In the genomic region with DNA sequence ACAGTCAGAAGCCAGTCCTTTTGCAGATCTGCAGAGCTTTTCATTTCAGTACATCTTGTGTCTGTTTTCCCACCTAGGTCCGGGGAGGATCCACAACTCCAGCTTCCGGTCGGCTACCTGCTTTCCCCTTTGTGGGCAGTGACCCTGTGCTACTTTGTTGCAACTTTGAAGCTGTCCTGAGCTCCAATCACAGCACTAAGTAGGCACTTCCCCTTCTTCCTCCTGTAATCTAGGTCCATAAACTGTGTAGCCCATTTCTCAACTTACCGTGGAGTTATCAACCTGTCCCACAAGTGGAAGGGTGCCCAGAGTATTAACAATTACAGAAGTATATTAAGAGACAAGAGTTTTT, we compare ENCODE assay signal across 8 mouse cellular contexts. TPM values are rescaled to one million over a fixed set of nuclear protein-coding genes. Genes with fewer than 3 reads are reported as not detected.
DNase-seq lines count a peak whose midpoint lies in the region; ATAC-seq and TF ChIP-seq lines count a peak whose summit lies in the region.

No protein-coding gene starts in this region.

- no peak for TF ChIP-seq RAD21 in CH12.LX (IDR thresholded peaks at IDR 0.05; ENCODE audit: low read depth, low read length)

- peak overlapping the region; percentile 76 for H3K4me3 ChIP-seq in heart, embryonic 10.5 days
- H3K4me3 ChIP-seq in CH12.LX (replicated peaks in 1 of 3; ENCODE audit: low read depth in 2 of 3, low read length in 2 of 3, poor library complexity in 1 of 3), result peak overlapping the region; percentile 62 to 85 (median 81)

- in situ Hi-C loops in CH12.LX (cut with MboI; ENCODE audit: low pct_ligation_motif_present, low pct_unique_long_range_greater_than_20kb, low sequenced_read_pairs), result no loop called here

- no peaks in the 10 kb centered on the region for H3K36me3 ChIP-seq in heart, embryonic 10.5 days
- H3K36me3 ChIP-seq in CH12.LX (replicated peaks in 1 of 2; ENCODE audit: control insufficient read depth in 1 of 2, insufficient read depth in 1 of 2, low read length in 1 of 2), result no peaks in the 10 kb centered on the region

- peak overlapping the region; percentile 83; the same call in 1 of the 2 replicates for H3K9ac ChIP-seq in CH12.LX (ENCODE audit: insufficient read depth, low read depth)

- H3K9me3 ChIP-seq in heart, embryonic 10.5 days, result no peaks in the 10 kb centered on the region
- no peaks in the 10 kb centered on the region for H3K9me3 ChIP-seq in CH12.LX (replicated peaks; ENCODE audit: low read length)

- TF ChIP-seq POLR2A in CH12.LX (IDR thresholded peaks at IDR 0.05; ENCODE audit: low read depth, low read length), result no peak

- no peak for DNase-seq in heart, embryonic 10.5 days (ENCODE audit: low spot score)
- no peak for DNase-seq in heart, adult 11 months
- DNase-seq in CH12.LX (ENCODE audit: extremely low read depth), result no peak
- DNase-seq in right cerebral cortex, postnatal 25 days, result no peak
- DNase-seq in thymus, postnatal 36 days, result no peak
- DNase-seq in embryo, embryonic 10 days (ENCODE audit: low spot score), result no peak

- TF ChIP-seq EP300 in CH12.LX (IDR thresholded peaks at IDR 0.05; ENCODE audit: low read length), result no peak

- H3K4me1 ChIP-seq in heart, embryonic 10.5 days, result no peaks in the 10 kb centered on the region
- 0 out of 4 replicates have a peak, but pooled peaks cover 0 to 3% of the 10 kb centered on the region in 2 experiments for H3K4me1 ChIP-seq in CH12.LX (ENCODE audit: control insufficient read depth in 1 of 2, insufficient read depth in 2 of 2)

- H3K27me3 ChIP-seq in heart, embryonic 10.5 days (ENCODE audit: insufficient read depth, poor library complexity, severe bottlenecking), result no peaks in the 10 kb centered on the region
- peaks cover 5% of the 10 kb centered on the region for H3K27me3 ChIP-seq in CH12.LX (replicated peaks)

- 0 out of 2 replicates have a peak, but pooled peaks cover 2% of the 10 kb centered on the region for H3K79me2 ChIP-seq in CH12.LX (replicated peaks; ENCODE audit: control insufficient read depth, extremely low read depth, insufficient read depth, poor library complexity, severe bottlenecking)

- H3K4me2 ChIP-seq in CH12.LX (ENCODE audit: insufficient read depth, low read depth, poor library complexity, severe bottlenecking), result peak overlapping the region; percentile 62; the same call in 1 of the 2 replicates

- 17% methylated on average over 4 of the region's 4 CpGs for WGBS in heart, embryonic 10.5 days

- no peak for TF ChIP-seq CTCF in CH12.LX (conservative IDR thresholded peaks at IDR 0.05 in 1 of 2, IDR thresholded peaks at IDR 0.05 in 1 of 2; ENCODE audit: low read depth in 2 of 2, low read length in 2 of 2)

- peak overlapping the region; percentile 88 for H3K27ac ChIP-seq in heart, embryonic 10.5 days
- H3K27ac ChIP-seq in CH12.LX (ENCODE audit: insufficient read depth, low read depth), result no peak overlapping the region

- ATAC-seq in granulocyte monocyte progenitor cell, adult 5-6 weeks (replicated peaks; ENCODE audit: poor library complexity, severe bottlenecking), result peak; percentile 78
- peak; percentile 77 for ATAC-seq in megakaryocyte, adult 5-6 weeks (ENCODE audit: poor library complexity, severe bottlenecking)

- dilution Hi-C loops in CH12.LX (cut with MboI; ENCODE audit: extremely low pct_ligation_motif_present, extremely low pct_unique_long_range_greater_than_20kb, low sequenced_read_pairs), result no loop called here

TF ChIP-seq in CH12.LX, 34 proteins besides CTCF, POLR2A, EP300 and RAD21:
- TF ChIP-seq ZC3H11A (IDR thresholded peaks at IDR 0.05; ENCODE audit: low read depth, low read length) (no peak), IRF4 (IDR thresholded peaks at IDR 0.05; ENCODE audit: low read depth, low read length) (0 out of 2 replicates have a peak, but pooled peaks have one; percentile 0), SIN3A (IDR thresholded peaks at IDR 0.05; ENCODE audit: low read length) (no peak; the same call in 1 of the 2 replicates), E2F4 (IDR thresholded peaks at IDR 0.05; ENCODE audit: insufficient replicate concordance, low read depth, low read length) (no peak), MEF2A (IDR thresholded peaks at IDR 0.05; ENCODE audit: borderline replicate concordance, low read depth, low read length) (0 out of 2 replicates have a peak, but pooled peaks have one; percentile 8)

RNA-seq across cellular contexts. Expression of a gene that starts 0.3 kb away (rescaled TPM):
- polyA plus RNA-seq in heart, embryonic 10.5 days (2016; fragmentation: Nextera tagmentation; extraction: Ambion mirVana), result 4.9 and 6.7 TPM in 2 replicates
- total RNA-seq in CH12.LX (2012; rRNA removed), result 4.7 TPM in 2 replicates
- 3.2 and 4.5 TPM in 2 replicates for total RNA-seq in CH12.LX (2014; rRNA removed)
- 1.1 and 1.6 TPM in 2 replicates for polyA plus RNA-seq in CH12.LX (2012; ENCODE audit: insufficient read length, low read depth)
- total RNA-seq in granulocyte monocyte progenitor cell, adult 5-6 weeks (2014; fragmentation: Nextera tagmentation), result 4.0 TPM in 1 of 2 replicates, not detected in the other
- total RNA-seq in granulocyte monocyte progenitor cell, adult 5-6 weeks (2017), result 3.3 and 10.4 TPM in 2 replicates
- total RNA-seq in megakaryocyte, adult 5-6 weeks (2015), result 2.7 and 5.6 TPM in 2 replicates
- total RNA-seq in megakaryocyte, adult 5-6 weeks (2017), result 7.2 and 11.2 TPM in 2 replicates

RNA-seq across cellular contexts. Expression of a gene that starts 39.4 kb away (rescaled TPM):
- 1.9 and 2.7 TPM in 2 replicates for polyA plus RNA-seq in heart, embryonic 10.5 days (2016; fragmentation: Nextera tagmentation; extraction: Ambion mirVana)
- total RNA-seq in CH12.LX (2012; rRNA removed) (1.8 and 3.1 TPM in 2 replicates), CH12.LX (2014; rRNA removed) (not detected in 2 replicates)
- polyA plus RNA-seq in CH12.LX (2012; ENCODE audit: insufficient read length, low read depth), result 9.8 and 13.3 TPM in 2 replicates
- total RNA-seq in granulocyte monocyte progenitor cell, adult 5-6 weeks (2014; fragmentation: Nextera tagmentation), result 7.3 TPM in 1 of 2 replicates, not detected in the other
- 5.5 and 6.3 TPM in 2 replicates for total RNA-seq in granulocyte monocyte progenitor cell, adult 5-6 weeks (2017)
- 1.7 TPM in 1 of 2 replicates, not detected in the other for total RNA-seq in megakaryocyte, adult 5-6 weeks (2015)
- total RNA-seq in megakaryocyte, adult 5-6 weeks (2017), result 1.6 and 2.2 TPM in 2 replicates
